Mouse (Mus musculus) midbrain, embryonic 13.5 days (tissue): ENCODE data around the gene Timp3. TPM values are rescaled to one million over a fixed set of nuclear protein-coding genes. Genes with fewer than 3 reads are reported as not detected.

Experiments
- ATAC-seq: fragments of 200-750 bp; cut with Nextera tagmentation; 2 replicates; pipeline ENCODE4 v1.8.0; 2017; ENCODE audit warnings: mild to moderate bottlenecking, moderate TSS enrichment, moderate library complexity
- H3K27ac ChIP-seq: fragments of 300-500 bp; sonication (generic); 2 replicates; pipeline ENCODE4 v1.5.1; 2015; ENCODE audit warnings: inconsistent platforms, mild to moderate bottlenecking, moderate library complexity
- H3K27me3 ChIP-seq: fragments of 300-500 bp; sonication (generic); 2 replicates; pipeline ENCODE4 v1.6.1; 2015; ENCODE audit warnings: mild to moderate bottlenecking, inconsistent platforms
- H3K36me3 ChIP-seq: fragments of 300-500 bp; sonication (generic); 2 replicates; pipeline ENCODE4 v1.6.1; 2015; ENCODE audit warnings: mild to moderate bottlenecking, inconsistent platforms
- H3K4me1 ChIP-seq: fragments of 300-500 bp; sonication (generic); replicated peaks from 2 replicates; pipeline ENCODE4 v1.6.1; 2015; ENCODE audit warnings: inconsistent platforms
- H3K4me2 ChIP-seq: fragments of 300-500 bp; sonication (generic); replicated peaks from 2 replicates; pipeline ENCODE4 v1.6.1; 2015; ENCODE audit warnings: moderate library complexity, mild to moderate bottlenecking, inconsistent platforms
- H3K4me3 ChIP-seq: fragments of 300-500 bp; sonication (generic); replicated peaks from 2 replicates; pipeline ENCODE4 v1.5.1; 2015; ENCODE audit warnings: mild to moderate bottlenecking, inconsistent platforms
- H3K9ac ChIP-seq: fragments of 300-500 bp; sonication (generic); replicated peaks from 2 replicates; pipeline ENCODE4 v1.6.1; 2015; ENCODE audit warnings: mild to moderate bottlenecking, inconsistent platforms
- H3K9me3 ChIP-seq: fragments of 300-500 bp; sonication (generic); 2 replicates; pipeline ENCODE4 v1.6.1; 2016; ENCODE audit warnings: mild to moderate bottlenecking, inconsistent platforms
- WGBS: fragments of 180-500 bp; shearing (Covaris S2); methylation state at CpG from one replicate; pipeline ENCODE4 v1.1.7; 2015; 5-methylcytosine and 5-hydroxymethylcytosine counted together
- polyA plus RNA-seq: library from polyadenylated mRNA; unstranded; fragments of >200 nt; fragmentation: Nextera tagmentation; extraction: Ambion mirVana; gene quantifications from 2 replicates; pipeline ENCODE4 v1.2.1, GENCODE M21; 2015

Timp3 gene
- polyA plus RNA-seq, 1 experiment from 2014 or later = 19.9 TPM

- Histone ChIP-seq H3K36me3 (no peaks in the 10 kb centered on the region; the same call in 1 of the 2 replicates), H3K9ac (no peak overlapping the region), H3K27me3 (no peaks in the 10 kb centered on the region), H3K4me2 (no peak overlapping the region), H3K27ac (no peak overlapping the region), H3K4me3 (no peak overlapping the region), H3K9me3 (no peaks in the 10 kb centered on the region), H3K4me1 (peaks cover 10% of the 10 kb centered on the region)
- no peak for ATAC-seq
- 59% methylated on average over 7 of the region's 7 CpGs for whole genome bisulfite sequencing
These were observed 42.5 kb downstream of the Timp3 start for GRCm38 (mm10) chr10:86342713-86343112.

- no peaks in the 10 kb centered on the region; the same call in 1 of the 2 replicates for H3K36me3 ChIP-seq
- H3K4me2 ChIP-seq = no peak overlapping the region
- H3K27me3 ChIP-seq = no peaks in the 10 kb centered on the region
- no peak for ATAC-seq
- H3K27ac ChIP-seq = no peak overlapping the region
- no peak overlapping the region for H3K4me3 ChIP-seq
- no peak overlapping the region for H3K9ac ChIP-seq
- H3K4me1 ChIP-seq = peaks cover 10% of the 10 kb centered on the region
- 87% methylated on average over 6 of the region's 6 CpGs for WGBS
- no peaks in the 10 kb centered on the region for H3K9me3 ChIP-seq
These were observed 43.2 kb downstream of the Timp3 start for GRCm38 (mm10) chr10:86343362-86343761.

- ATAC-seq = no peak
- Histone ChIP-seq H3K27me3 (no peaks in the 10 kb centered on the region), H3K27ac (no peak overlapping the region), H3K4me3 (no peak overlapping the region), H3K36me3 (no peaks in the 10 kb centered on the region; the same call in 1 of the 2 replicates), H3K9me3 (no peaks in the 10 kb centered on the region), H3K4me1 (peaks cover 10% of the 10 kb centered on the region), H3K9ac (no peak overlapping the region), H3K4me2 (no peak overlapping the region)
- WGBS = 96% methylated on average over 7 of the region's 7 CpGs
These were observed 43.8 kb downstream of the Timp3 start for GRCm38 (mm10) chr10:86343931-86344330.

- Histone ChIP-seq H3K9ac (no peak overlapping the region), H3K4me3 (no peak overlapping the region), H3K36me3 (no peaks in the 10 kb centered on the region; the same call in 1 of the 2 replicates), H3K4me1 (peaks cover 10% of the 10 kb centered on the region), H3K9me3 (no peaks in the 10 kb centered on the region), H3K27ac (no peak overlapping the region), H3K27me3 (no peaks in the 10 kb centered on the region), H3K4me2 (no peak overlapping the region)
- WGBS = 85% methylated on average over 6 of the region's 6 CpGs
- no peak for ATAC-seq
These were observed 44.5 kb downstream of the Timp3 start for GRCm38 (mm10) chr10:86344654-86345053.

- ATAC-seq = no peak
- no peaks in the 10 kb centered on the region for H3K9me3 ChIP-seq
- H3K4me1 ChIP-seq = peaks cover 10% of the 10 kb centered on the region
- no peaks in the 10 kb centered on the region; the same call in 1 of the 2 replicates for H3K36me3 ChIP-seq
- no peaks in the 10 kb centered on the region for H3K27me3 ChIP-seq
- WGBS = 96% methylated on average over 9 of the region's 9 CpGs
- H3K4me2 ChIP-seq = no peak overlapping the region
- no peak overlapping the region for H3K27ac ChIP-seq
- H3K4me3 ChIP-seq = no peak overlapping the region
- H3K9ac ChIP-seq = no peak overlapping the region
These were observed 45.5 kb downstream of the Timp3 start for GRCm38 (mm10) chr10:86345645-86346044.

- no peaks in the 10 kb centered on the region for H3K27me3 ChIP-seq
- no peak overlapping the region for H3K4me2 ChIP-seq
- ATAC-seq = no peak
- 72% methylated on average over 3 of the region's 3 CpGs for WGBS
- H3K4me3 ChIP-seq = no peak overlapping the region
- H3K9ac ChIP-seq = no peak overlapping the region
- no peaks in the 10 kb centered on the region for H3K9me3 ChIP-seq
- no peak overlapping the region for H3K27ac ChIP-seq
- peaks cover 10% of the 10 kb centered on the region for H3K4me1 ChIP-seq
- H3K36me3 ChIP-seq = no peaks in the 10 kb centered on the region; the same call in none of the 2 replicates
These were observed 46.2 kb downstream of the Timp3 start for GRCm38 (mm10) chr10:86346235-86346840.

GRCm38 (mm10) chr10:86351287-86351686 lies 51.1 kb downstream of the Timp3 start:
- no peaks in the 10 kb centered on the region for H3K27me3 ChIP-seq
- H3K4me1 ChIP-seq = no peaks in the 10 kb centered on the region
- H3K4me2 ChIP-seq = no peak overlapping the region
- H3K4me3 ChIP-seq = no peak overlapping the region
- no peak overlapping the region for H3K9ac ChIP-seq
- WGBS = 93% methylated on average over 2 of the region's 2 CpGs
- H3K27ac ChIP-seq = no peak overlapping the region
- no peaks in the 10 kb centered on the region for H3K9me3 ChIP-seq
- peaks cover 17% of the 10 kb centered on the region for H3K36me3 ChIP-seq
- ATAC-seq = no peak

GRCm38 (mm10) chr10:86352521-86352920 lies 52.3 kb downstream of the Timp3 start:
- Histone ChIP-seq H3K36me3 (peaks cover 17% of the 10 kb centered on the region), H3K4me1 (no peaks in the 10 kb centered on the region), H3K27ac (no peak overlapping the region), H3K9me3 (no peaks in the 10 kb centered on the region), H3K27me3 (no peaks in the 10 kb centered on the region), H3K4me2 (no peak overlapping the region), H3K4me3 (no peak overlapping the region), H3K9ac (no peak overlapping the region)
- ATAC-seq = no peak
- 92% methylated on average over 3 of the region's 3 CpGs for WGBS

- Histone ChIP-seq H3K27me3 (no peaks in the 10 kb centered on the region), H3K4me3 (no peak overlapping the region), H3K4me1 (no peaks in the 10 kb centered on the region), H3K9me3 (no peaks in the 10 kb centered on the region), H3K9ac (no peak overlapping the region), H3K4me2 (no peak overlapping the region), H3K27ac (no peak overlapping the region), H3K36me3 (peaks cover 16% of the 10 kb centered on the region; the same call in 1 of the 2 replicates)
- 54% methylated on average over 5 of the region's 5 CpGs for WGBS
- no peak for ATAC-seq
These were observed 56.8 kb downstream of the Timp3 start for GRCm38 (mm10) chr10:86356819-86357563.

GRCm38 (mm10) chr10:86358307-86358975 lies 58.3 kb downstream of the Timp3 start:
- ATAC-seq = no peak
- no peaks in the 10 kb centered on the region for H3K27me3 ChIP-seq
- H3K4me3 ChIP-seq = no peak overlapping the region
- H3K9me3 ChIP-seq = no peaks in the 10 kb centered on the region
- peaks cover 5% of the 10 kb centered on the region; the same call in 1 of the 2 replicates for H3K36me3 ChIP-seq
- H3K9ac ChIP-seq = no peak overlapping the region
- H3K4me1 ChIP-seq = no peaks in the 10 kb centered on the region
- no peak overlapping the region for H3K27ac ChIP-seq
- WGBS = 71% methylated on average over 7 of the region's 7 CpGs
- no peak overlapping the region for H3K4me2 ChIP-seq

- Histone ChIP-seq H3K27me3 (no peaks in the 10 kb centered on the region), H3K9ac (no peak overlapping the region), H3K4me1 (no peaks in the 10 kb centered on the region), H3K4me3 (no peak overlapping the region), H3K4me2 (no peak overlapping the region), H3K9me3 (no peaks in the 10 kb centered on the region), H3K36me3 (peaks cover under 1% of the 10 kb centered on the region; the same call in 1 of the 2 replicates), H3K27ac (0 out of 2 replicates have a peak overlapping the region, but pooled peaks have one; percentile 21)
- 57% methylated on average over 2 of the region's 2 CpGs for WGBS
- 0 out of 2 replicates have a peak, but pooled peaks have one; percentile 53 for ATAC-seq
These were observed 59.0 kb downstream of the Timp3 start for GRCm38 (mm10) chr10:86359208-86359607.

- Histone ChIP-seq H3K27ac (peak overlapping the region; percentile 21; the same call in 1 of the 2 replicates), H3K9ac (no peak overlapping the region), H3K4me3 (no peak overlapping the region), H3K9me3 (no peaks in the 10 kb centered on the region), H3K4me2 (no peak overlapping the region), H3K4me1 (no peaks in the 10 kb centered on the region), H3K27me3 (no peaks in the 10 kb centered on the region), H3K36me3 (no peaks in the 10 kb centered on the region)
- ATAC-seq = no peak
- 81% methylated on average over 4 of the region's 4 CpGs for WGBS
These were observed 59.5 kb downstream of the Timp3 start for GRCm38 (mm10) chr10:86359699-86360098.
